In genomic region chr5:30592279-30592980, GRCm38 (mm10) we compare ENCODE assay signal across 26 mouse cellular contexts. TPM values are rescaled to one million over a fixed set of nuclear protein-coding genes. Genes with fewer than 3 reads are reported as not detected.
DNase-seq lines count a peak whose midpoint lies in the region; ATAC-seq lines count a peak whose summit lies in the region.
"Had no signal": no experiment of that assay in that cellular context is flagged by ENCODE, and none has a peak within 500 bp of the region (broad histone marks: within the 10 kb centered on the region; RNA-seq: fewer than 3 reads in every experiment).

No protein-coding gene starts in this region.

- peak overlapping the region; percentile 88 for H3K27ac ChIP-seq in heart, embryonic 13.5 days (replicated peaks)
- H3K27ac ChIP-seq: embryonic facial prominence, embryonic 15.5 days; forebrain, embryonic 10.5 days; gastrocnemius, adult 2 months; hindbrain, embryonic 12.5 days; kidney, embryonic 15.5 days; layer of hippocampus, adult 2 months; limb, embryonic 12.5 days; liver, embryonic 13.5 days; neural tube, embryonic 12.5 days; stomach, postnatal 0 days had no signal

- H3K4me2 ChIP-seq in heart, embryonic 13.5 days = peak overlapping the region; percentile 94; the same call in 1 of the 2 replicates
- H3K4me2 ChIP-seq: embryonic facial prominence, embryonic 15.5 days; hindbrain, embryonic 12.5 days; kidney, embryonic 15.5 days; limb, embryonic 12.5 days; liver, embryonic 13.5 days; neural tube, embryonic 12.5 days had no signal

- peak overlapping the region; percentile 28; the same call in 1 of the 2 replicates for H3K9ac ChIP-seq in heart, embryonic 13.5 days
- H3K9ac ChIP-seq: embryonic facial prominence, embryonic 15.5 days; hindbrain, embryonic 12.5 days; kidney, embryonic 15.5 days; limb, embryonic 12.5 days; liver, embryonic 13.5 days; neural tube, embryonic 12.5 days had no signal

- peaks cover 26% of the 10 kb centered on the region for H3K27me3 ChIP-seq in heart, embryonic 13.5 days (replicated peaks)

- H3K36me3 ChIP-seq in heart, embryonic 13.5 days = no peaks in the 10 kb centered on the region
- H3K36me3 ChIP-seq: embryonic facial prominence, embryonic 15.5 days; forebrain, embryonic 10.5 days; hindbrain, embryonic 12.5 days; kidney, embryonic 15.5 days; limb, embryonic 12.5 days; liver, embryonic 13.5 days; neural tube, embryonic 12.5 days had no signal

- WGBS in heart, embryonic 13.5 days = 72% methylated on average over 11 of the region's 11 CpGs

- H3K9me3 ChIP-seq in heart, embryonic 13.5 days = no peaks in the 10 kb centered on the region
- H3K9me3 ChIP-seq: embryonic facial prominence, embryonic 15.5 days; forebrain, embryonic 10.5 days; hindbrain, embryonic 12.5 days; kidney, embryonic 15.5 days; limb, embryonic 12.5 days; liver, embryonic 13.5 days; megakaryocyte, embryonic 14.5 days; neural tube, embryonic 12.5 days had no signal

- H3K4me1 ChIP-seq in heart, embryonic 13.5 days = peaks cover 85% of the 10 kb centered on the region

- DNase-seq in heart, postnatal 4 days = no peak
- peak; percentile 76 for DNase-seq in adrenal gland, postnatal 10 days
- peak; percentile 82 for DNase-seq in adrenal gland, postnatal 14 days
- peak; percentile 85 for DNase-seq in cerebellum, adult 9-11 months
- DNase-seq in right cerebral cortex, adult 18-20 months = no peak
- DNase-seq in urinary bladder, postnatal 14 days (ENCODE audit: low spot score) = no peak
- DNase-seq: embryo, embryonic 11 days; gastrocnemius, adult 2 months; liver, embryonic 13.5 days; right cerebral cortex, postnatal 25 days had no signal

- ATAC-seq in heart, embryonic 13.5 days (ENCODE audit: extremely low read depth, insufficient number of reproducible peaks, low FRiP score, low TSS enrichment) = no peak
- ATAC-seq: lung, postnatal 0 days had no signal

- H3K4me3 ChIP-seq in heart, embryonic 13.5 days = no peak overlapping the region
- H3K4me3 ChIP-seq: embryonic facial prominence, embryonic 15.5 days; forebrain, embryonic 10.5 days; gastrocnemius, adult 2 months; hindbrain, embryonic 12.5 days; kidney, embryonic 15.5 days; layer of hippocampus, adult 2 months; limb, embryonic 12.5 days; liver, embryonic 13.5 days; megakaryocyte, embryonic 14.5 days; neural tube, embryonic 12.5 days had no signal

RNA-seq across cellular contexts. Expression of gene Kcnk3, which starts 4.5 kb away (rescaled TPM):
- 28.9 and 29.1 TPM in 2 replicates for polyA plus RNA-seq in heart, embryonic 13.5 days (2015; fragmentation: Nextera tagmentation; extraction: Ambion mirVana)
- total RNA-seq in heart, postnatal 4 days (2021) = 100 to 1,000 TPM; 145 TPM
- total RNA-seq in adrenal gland, postnatal 10 days (2021) = 100 to 1,000 TPM; 549 to 558 TPM
- 678 and 701 TPM in 2 replicates for total RNA-seq in adrenal gland, postnatal 14 days (2021)
- total RNA-seq: granulocyte monocyte progenitor cell, adult 5-6 weeks had no signal

RNA-seq across cellular contexts. Expression of gene Cib4, which starts 46.8 kb away (rescaled TPM):
- not detected in 2 replicates for polyA plus RNA-seq in heart, embryonic 13.5 days (2015; fragmentation: Nextera tagmentation; extraction: Ambion mirVana)
- not detected for total RNA-seq in heart, postnatal 4 days (2021)
- total RNA-seq in adrenal gland, postnatal 10 days (2021) = 1 to 10 TPM in 1 of 2 experiments, under 1 TPM in 1; 0.67 to 1.1 TPM
- 1.0 and 1.4 TPM in 2 replicates for total RNA-seq in adrenal gland, postnatal 14 days (2021)
- total RNA-seq: ES-E14; gastrocnemius, adult 2 months; granulocyte monocyte progenitor cell, adult 5-6 weeks; layer of hippocampus, adult 2 months; left cerebral cortex, adult 8-10 months; midbrain, postnatal 0 days had no signal
- polyA plus RNA-seq: forebrain, embryonic 10.5 days; hindbrain, embryonic 12.5 days; intestine, embryonic 14.5 days; kidney, embryonic 15.5 days; limb, embryonic 12.5 days; liver, embryonic 13.5 days; midbrain, postnatal 0 days; neural tube, embryonic 12.5 days had no signal

RNA-seq across cellular contexts. Expression of gene Slc35f6, which starts 55.3 kb away (rescaled TPM):
- polyA plus RNA-seq in heart, embryonic 13.5 days (2015; fragmentation: Nextera tagmentation; extraction: Ambion mirVana) = 21.9 and 22.6 TPM in 2 replicates
- 10 to 100 TPM; 35.1 to 38.5 TPM for total RNA-seq in heart, postnatal 4 days (2021)
- total RNA-seq in adrenal gland, postnatal 10 days (2021) = 10 to 100 TPM; 30.4 to 34.6 TPM
- total RNA-seq in adrenal gland, postnatal 14 days (2021) = 33.9 and 38.9 TPM in 2 replicates

Comparison
In these comparisons a context has a peak if more than half of its experiments do, and no peak if none do; other contexts are left out.
1. DNase-seq: peak in adrenal gland, postnatal 10 days (single experiment), adrenal gland, postnatal 14 days (single experiment) and cerebellum, adult 9-11 months (single experiment); none in heart, postnatal 4 days (single experiment), right cerebral cortex, adult 18-20 months (single experiment) and urinary bladder, postnatal 14 days (single experiment).